Mouse (Mus musculus) spleen, adult 2 months (tissue): ENCODE results near the gene Rars.

Experiments used
- CTCF ChIP-seq: fragments of 200-500 bp; IDR thresholded peaks from 2 replicates; pipeline ENCODE4 v1.5.1; 2011; ENCODE audit warnings: mild to moderate bottlenecking, inconsistent platforms; ENCODE audit not compliant: insufficient read depth, insufficient read length, insufficient replicate concordance; ENCODE audit errors: extremely low read depth
- POLR2A ChIP-seq: fragments of 200-500 bp; IDR thresholded peaks from 2 replicates; pipeline ENCODE4 v1.6.1; 2011; ENCODE audit warnings: low read depth, low read length, inconsistent platforms

DNA sequence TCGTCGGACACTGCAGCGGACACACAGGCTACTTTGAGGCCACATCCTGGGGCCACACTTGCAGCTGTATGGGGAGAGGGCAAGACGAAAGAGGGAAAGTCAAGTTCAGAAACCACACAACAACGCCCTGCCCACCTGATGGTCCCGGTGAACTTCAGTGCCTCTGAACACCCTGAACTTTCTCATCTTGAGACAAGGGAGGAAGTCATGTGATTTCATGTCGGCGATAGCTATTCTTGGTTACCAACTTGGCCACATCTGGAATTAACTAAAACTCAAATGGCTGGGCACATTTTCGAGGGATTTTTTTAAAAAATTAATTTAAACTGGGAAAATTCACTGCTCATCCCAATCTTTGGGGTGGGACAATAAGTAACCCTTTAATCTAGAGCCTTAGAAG lies 36.7 kb upstream of the Rars start:
- TF ChIP-seq CTCF, result no peak
- no peak for TF ChIP-seq POLR2A
